Mouse (Mus musculus) E14TG2a.4 (cell line): ENCODE results near the gene Notch2.

ENCODE experiments used
- H3K27me3 ChIP-seq: 2 replicates; pipeline ENCODE4 v1.6.1; 2014; ENCODE audit warnings: low read length, control low read depth; ENCODE audit not compliant: insufficient read depth
- H3K36me3 ChIP-seq: 2 replicates; pipeline ENCODE4 v1.6.1; 2014; ENCODE audit warnings: low read length, control low read depth; ENCODE audit not compliant: insufficient read depth
- H3K4me1 ChIP-seq: replicated peaks from 2 replicates; pipeline ENCODE4 v1.6.1; 2014; ENCODE audit warnings: low read depth, low read length, control low read depth
- H3K4me3 ChIP-seq: replicated peaks from 2 replicates; pipeline ENCODE4 v1.5.1; 2014; ENCODE audit warnings: mild to moderate bottlenecking, low read length
- H3K9me3 ChIP-seq: 2 replicates; pipeline ENCODE4 v1.6.1; 2014; ENCODE audit warnings: low read length, control low read depth
- CTCF ChIP-seq: conservative IDR thresholded peaks from 2 replicates; pipeline ENCODE4 v1.5.1; 2014; ENCODE audit warnings: low read length
- NANOG ChIP-seq: IDR thresholded peaks from 2 replicates; pipeline ENCODE4 v1.6.1; 2014; ENCODE audit warnings: borderline replicate concordance, low read length, mixed read lengths
- POU5F1 ChIP-seq: IDR thresholded peaks from 2 replicates; pipeline ENCODE4 v1.6.1; 2014; ENCODE audit warnings: low read length, borderline replicate concordance

Notch2 gene

DNA sequence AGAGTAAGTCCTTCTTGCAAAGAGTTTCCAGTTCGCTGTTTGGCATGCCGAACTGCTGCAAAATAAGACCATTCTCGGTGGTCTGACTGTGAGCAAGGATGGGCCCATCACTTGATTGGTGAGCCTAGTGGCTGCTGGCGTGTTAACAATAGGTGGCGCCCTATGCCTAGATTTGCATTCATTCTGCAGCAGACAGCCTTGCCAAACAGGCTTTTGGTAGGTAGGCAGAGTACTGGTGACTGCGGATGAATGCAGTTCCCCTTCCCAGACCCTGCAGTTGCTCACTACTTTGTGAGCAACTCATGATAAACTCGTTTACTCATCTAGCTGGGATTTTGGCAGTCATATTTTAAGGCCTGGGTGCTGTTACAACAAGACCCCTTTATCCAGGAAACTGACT lies 167.5 kb downstream of the Notch2 start:
- Histone ChIP-seq H3K4me1 (no peaks in the 10 kb centered on the region), H3K4me3 (no peak overlapping the region), H3K36me3 (no peaks in the 10 kb centered on the region), H3K27me3 (peaks cover 5% of the 10 kb centered on the region; the same call in 1 of the 2 replicates), H3K9me3 (peaks cover 21% of the 10 kb centered on the region)
- TF ChIP-seq POU5F1 (no peak), CTCF (peak; percentile 38)

DNA sequence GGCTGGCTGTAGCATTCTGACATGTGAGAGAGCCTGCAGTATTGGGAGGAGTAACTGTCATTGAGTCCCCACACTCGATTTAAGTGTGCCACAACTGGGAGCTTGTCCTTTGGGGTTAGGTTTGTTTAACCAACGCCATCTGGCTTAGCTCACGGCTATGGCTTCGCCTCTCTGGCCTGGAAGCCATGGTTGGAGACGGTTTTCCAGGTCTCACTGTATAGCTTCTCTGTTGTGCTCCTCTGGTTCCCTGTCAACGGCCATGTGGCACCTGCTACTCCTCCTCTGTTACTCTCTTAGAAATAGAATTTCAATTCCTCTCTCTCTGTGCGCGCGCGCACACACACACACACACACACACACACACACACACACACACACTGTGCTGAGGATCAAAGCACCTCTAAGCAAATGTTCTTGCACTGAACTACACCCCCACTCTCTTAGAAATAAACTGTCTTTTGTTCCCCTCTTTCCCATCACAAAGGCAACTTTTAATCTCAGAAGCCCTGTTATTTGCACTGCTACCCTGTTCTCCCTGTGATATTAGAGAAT lies 171.9 kb downstream of the Notch2 start:
- Histone ChIP-seq H3K36me3 (no peaks in the 10 kb centered on the region), H3K9me3 (peaks cover 14% of the 10 kb centered on the region), H3K27me3 (no peaks in the 10 kb centered on the region), H3K4me3 (no peak overlapping the region), H3K4me1 (no peaks in the 10 kb centered on the region)
- TF ChIP-seq CTCF (no peak), NANOG (no peak), POU5F1 (no peak)

DNA sequence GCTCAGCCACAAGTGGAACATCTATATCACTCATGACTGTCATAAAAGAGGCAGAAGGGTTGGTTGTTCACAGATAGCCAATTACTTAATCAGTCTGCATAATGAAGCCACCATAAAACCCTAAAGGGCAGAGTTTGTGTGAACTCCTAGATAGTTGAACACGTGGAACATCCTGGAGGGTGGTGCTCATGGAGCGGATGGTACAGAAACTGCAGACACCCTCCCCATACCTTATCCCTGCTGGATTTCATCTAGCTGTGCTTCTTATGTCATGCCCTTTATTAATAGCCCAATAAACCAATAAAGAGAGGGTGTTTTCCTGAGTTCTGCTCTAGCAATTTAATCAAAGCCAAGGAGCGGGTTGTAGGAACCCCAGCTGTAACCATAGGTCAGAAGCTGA lies 174.4 kb downstream of the Notch2 start:
- H3K4me1 ChIP-seq: no peaks in the 10 kb centered on the region
- TF ChIP-seq POU5F1 (no peak), CTCF (no peak), NANOG (no peak)
- H3K9me3 ChIP-seq: peaks cover 8% of the 10 kb centered on the region
- no peaks in the 10 kb centered on the region for H3K36me3 ChIP-seq
- no peaks in the 10 kb centered on the region for H3K27me3 ChIP-seq
- no peak overlapping the region for H3K4me3 ChIP-seq

DNA sequence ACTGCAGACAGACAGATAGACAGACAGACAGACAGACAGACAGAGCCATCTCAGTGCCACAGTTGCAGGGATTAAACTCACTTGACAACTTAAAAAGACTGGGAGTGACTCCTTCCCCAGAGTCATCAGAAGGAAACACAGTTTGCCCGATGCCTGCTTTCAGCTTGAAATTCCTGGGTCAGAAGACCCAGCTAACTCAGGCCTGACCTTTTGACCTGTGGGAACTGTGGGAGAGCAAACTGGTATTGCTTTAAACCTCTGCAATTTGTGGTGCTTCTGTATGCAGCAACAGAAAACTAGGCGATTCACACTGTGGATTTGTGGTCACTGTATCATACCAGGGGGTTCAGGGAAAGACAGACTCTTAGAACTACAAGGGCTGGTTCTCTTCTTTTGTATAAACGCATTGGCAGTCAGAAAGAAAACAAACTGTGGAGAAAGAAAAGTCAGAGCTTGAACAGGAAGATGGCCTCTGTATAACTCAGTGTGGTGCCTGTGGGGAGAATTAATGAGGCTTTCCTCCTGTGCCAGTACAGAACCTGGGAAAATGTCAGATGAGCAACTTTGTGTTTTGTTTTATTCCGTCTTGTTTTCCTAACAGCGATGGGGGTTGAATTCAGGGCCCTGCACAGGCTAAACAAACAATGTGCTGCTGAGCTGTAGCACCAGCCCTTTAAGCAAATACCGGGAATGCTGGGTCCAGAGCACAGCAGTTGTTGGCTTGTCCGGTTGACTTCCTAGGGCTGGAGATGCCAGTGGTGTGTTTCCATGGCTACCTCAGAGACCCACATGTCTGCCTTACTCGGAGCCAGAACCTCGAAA lies 184.6 kb downstream of the Notch2 start:
- no peak for TF ChIP-seq POU5F1
- no peak for TF ChIP-seq NANOG
- TF ChIP-seq CTCF: no peak
- H3K9me3 ChIP-seq: no peaks in the 10 kb centered on the region
- peaks cover 9% of the 10 kb centered on the region for H3K4me1 ChIP-seq
- H3K27me3 ChIP-seq: peaks cover 12% of the 10 kb centered on the region
- H3K4me3 ChIP-seq: no peak overlapping the region
- H3K36me3 ChIP-seq: no peaks in the 10 kb centered on the region

DNA sequence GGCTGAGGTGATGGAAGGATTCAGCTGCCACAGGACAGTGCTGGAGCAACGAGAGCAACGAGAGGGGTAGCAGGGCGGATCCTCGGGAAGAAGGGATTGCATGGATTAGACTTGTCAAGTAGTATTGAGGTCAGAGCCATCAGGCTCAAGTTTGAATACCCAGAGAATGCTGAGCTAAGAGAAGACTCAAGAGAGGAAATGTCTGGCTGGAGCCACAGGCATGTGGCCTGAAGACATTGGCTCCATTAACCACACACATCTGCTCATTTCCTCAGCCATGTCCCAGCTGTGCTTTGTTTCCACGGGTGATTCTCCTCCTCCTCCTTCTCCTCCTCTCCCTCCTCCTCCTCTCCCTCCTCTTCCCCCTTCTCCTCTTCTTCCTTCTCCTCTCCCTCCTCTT lies 186.4 kb downstream of the Notch2 start:
- TF ChIP-seq CTCF: no peak
- no peak for TF ChIP-seq POU5F1
- TF ChIP-seq NANOG: no peak
- no peaks in the 10 kb centered on the region for H3K36me3 ChIP-seq
- H3K9me3 ChIP-seq: no peaks in the 10 kb centered on the region
- peaks cover 12% of the 10 kb centered on the region for H3K27me3 ChIP-seq
- no peak overlapping the region for H3K4me3 ChIP-seq
- H3K4me1 ChIP-seq: peaks cover 9% of the 10 kb centered on the region
